Mouse (Mus musculus) embryo, embryonic 11 days (tissue): ENCODE measurements around the gene Mthfr.
"Not testable (repeated sequence)": the region's sequence is repeated elsewhere in the genome, so short reads cannot be mapped to it uniquely, and the experiment has no call there.

Source experiments
- DNase-seq: peaks from one replicate; pipeline ENCODE4 v3.0.0-alpha.2; 2015

Gene Mthfr

DNA sequence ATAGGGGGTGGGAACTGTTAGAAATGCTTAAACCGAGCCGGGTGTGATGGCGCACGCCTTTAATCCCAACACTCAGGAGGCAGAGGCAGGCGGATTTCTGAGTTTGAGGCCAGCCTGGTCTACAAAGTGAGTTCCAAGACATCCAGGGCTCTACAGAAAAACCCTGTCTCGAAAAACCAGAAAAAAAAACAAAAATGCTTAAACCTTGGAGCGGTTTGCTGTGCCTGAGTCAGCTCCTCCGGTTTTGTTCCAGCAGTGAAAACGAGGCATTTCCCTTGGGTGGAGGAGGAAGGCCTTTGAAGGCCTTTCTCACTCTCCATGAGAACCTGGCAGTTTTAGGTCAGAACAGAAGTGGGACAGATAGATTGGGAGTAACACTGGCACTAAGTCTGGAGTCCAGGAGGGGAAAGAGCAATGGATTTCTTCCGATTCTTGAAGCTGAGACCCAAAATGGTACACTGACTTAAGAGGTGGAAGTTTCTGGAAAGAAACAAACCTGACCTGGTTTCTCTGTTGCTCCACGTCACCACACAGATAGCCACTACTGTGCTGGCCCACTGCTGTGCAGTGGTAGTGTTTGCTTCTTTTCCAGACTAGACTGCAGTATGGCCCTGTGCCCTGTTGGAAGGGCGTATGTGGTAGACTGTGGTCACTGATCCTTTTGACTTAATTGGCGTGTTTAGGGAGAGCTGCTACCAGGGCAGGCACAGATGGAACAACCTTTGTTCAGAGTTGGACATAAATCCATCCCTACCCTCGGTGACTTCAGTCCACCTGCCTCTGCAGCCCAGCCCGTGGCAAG lies 1.4 kb downstream of the Mthfr start:
- DNase-seq, result no peak

DNA sequence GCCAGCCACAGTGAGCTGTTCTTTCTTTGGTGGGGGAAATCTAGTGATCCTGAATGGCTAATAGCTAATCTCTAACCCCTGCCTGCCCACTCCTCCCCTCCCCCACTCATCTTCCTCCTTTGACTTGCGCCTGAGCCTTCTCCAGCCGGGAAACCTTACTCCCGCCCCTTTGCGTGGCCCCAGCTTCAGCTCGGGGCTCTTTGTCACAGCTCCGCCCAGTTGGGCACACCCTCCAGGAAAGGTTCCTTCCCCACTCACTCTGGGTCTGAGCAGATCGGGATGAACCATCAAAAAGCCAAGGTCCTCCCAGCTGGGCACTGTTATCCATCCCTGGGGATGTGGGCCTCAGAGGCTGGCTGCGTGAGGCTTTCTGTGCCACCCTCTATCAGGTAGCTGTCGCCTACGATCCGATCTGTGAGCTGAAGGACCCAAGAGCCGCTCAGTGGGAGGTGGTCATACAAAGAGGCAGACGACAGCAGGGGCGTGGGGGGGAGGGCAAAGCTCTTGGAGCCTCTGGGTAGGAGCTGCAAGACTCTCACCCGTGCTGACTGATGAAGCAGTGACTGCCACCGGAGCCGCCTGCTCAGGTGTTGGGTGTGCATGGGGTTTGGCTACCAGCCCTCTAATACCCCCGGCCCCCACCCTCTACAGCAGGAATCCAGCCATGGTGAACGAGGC lies 2.2 kb downstream of the Mthfr start:
- DNase-seq, result peak; percentile 89

DNA sequence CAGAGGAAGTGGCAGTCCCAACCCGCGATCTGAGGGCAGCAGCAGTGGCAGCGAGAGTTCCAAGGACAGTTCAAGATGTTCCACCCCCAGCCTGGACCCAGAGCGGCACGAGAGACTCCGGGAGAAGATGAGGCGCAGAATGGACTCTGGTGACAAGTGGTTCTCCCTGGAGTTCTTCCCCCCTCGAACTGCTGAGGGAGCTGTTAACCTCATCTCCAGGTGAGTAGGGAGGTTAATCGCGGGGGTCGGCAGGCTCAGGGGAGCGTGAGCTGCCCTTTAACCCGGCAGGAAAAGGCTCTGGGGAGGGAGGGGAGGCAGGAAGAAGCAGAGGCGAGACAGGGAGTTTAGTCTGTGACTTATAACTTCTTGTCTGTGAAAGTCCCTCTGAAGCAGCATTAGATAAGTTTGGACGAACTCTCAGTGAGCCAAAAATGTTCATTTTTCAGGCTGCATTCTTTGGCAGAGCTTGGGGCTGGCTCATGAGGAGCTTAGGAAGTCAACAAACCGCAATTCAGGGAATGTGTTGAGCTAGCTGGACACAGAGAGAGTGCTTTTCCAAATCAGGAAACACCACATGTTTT lies 2.8 kb downstream of the Mthfr start:
- peak; percentile 43 for DNase-seq

DNA sequence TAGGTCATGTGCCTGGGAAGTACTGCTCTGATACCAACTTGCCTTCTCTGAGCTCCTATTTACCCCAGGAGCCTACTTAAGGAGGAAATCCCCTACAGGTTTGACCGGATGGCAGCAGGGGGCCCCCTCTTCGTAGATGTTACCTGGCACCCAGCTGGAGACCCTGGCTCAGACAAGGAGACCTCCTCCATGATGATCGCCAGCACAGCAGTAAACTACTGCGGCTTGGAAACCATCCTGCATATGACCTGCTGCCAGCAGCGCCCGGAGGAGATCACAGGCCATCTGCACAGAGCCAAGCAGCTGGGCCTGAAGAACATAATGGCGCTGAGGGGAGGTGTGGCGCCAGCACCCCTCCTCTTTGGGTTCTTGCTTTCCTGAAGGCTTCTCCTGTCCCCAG lies 4.5 kb downstream of the Mthfr start:
- DNase-seq, result not testable (repeated sequence)

DNA sequence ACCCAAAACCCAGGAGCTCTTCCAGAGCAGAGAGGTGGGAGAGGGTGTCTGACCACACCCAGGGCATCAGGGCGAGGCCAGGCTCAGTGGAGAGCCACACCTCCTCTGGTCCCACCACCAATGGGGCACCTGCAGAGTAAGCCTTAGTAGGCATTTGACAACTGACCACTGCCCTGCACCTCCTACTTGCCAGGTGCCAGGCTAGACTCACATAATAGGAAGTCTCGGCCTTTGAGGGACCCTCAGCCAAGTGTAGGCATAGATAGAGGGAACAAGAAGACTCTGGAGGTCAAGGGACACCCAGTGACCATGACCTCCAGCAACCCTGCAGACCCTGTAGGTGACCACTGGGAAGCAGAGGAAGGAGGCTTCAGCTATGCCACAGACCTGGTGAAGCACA lies 5.2 kb downstream of the Mthfr start:
- no peak for DNase-seq

DNA sequence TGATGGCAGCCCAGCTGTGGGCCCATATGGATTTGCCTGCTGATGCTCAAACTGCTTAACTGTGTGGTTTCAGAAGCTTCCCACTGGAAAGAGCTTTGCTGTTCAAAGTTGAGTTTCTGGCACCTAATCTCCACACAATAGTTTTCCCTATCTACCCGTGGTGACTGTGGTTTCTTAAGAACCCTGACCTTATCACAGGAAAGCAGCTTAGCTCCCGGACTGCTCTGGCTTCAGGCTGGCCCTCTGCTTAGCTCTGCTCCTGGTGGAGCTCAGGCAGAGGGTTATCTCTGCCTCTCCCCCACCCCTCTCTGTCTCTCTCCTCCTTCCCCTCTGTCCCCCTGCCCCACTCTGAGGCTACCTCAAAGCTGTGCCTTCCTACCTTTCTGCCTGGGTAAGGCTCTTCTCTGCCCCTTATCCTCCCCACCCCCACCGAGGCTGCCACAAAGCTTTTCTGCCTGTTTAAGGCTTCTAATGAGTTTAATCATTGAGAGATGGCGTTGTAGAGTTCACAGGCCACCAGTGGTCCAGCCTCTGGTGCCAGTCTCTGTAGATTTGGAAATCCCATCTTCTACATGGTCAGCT lies 7.7 kb downstream of the Mthfr start:
- no peak for DNase-seq

DNA sequence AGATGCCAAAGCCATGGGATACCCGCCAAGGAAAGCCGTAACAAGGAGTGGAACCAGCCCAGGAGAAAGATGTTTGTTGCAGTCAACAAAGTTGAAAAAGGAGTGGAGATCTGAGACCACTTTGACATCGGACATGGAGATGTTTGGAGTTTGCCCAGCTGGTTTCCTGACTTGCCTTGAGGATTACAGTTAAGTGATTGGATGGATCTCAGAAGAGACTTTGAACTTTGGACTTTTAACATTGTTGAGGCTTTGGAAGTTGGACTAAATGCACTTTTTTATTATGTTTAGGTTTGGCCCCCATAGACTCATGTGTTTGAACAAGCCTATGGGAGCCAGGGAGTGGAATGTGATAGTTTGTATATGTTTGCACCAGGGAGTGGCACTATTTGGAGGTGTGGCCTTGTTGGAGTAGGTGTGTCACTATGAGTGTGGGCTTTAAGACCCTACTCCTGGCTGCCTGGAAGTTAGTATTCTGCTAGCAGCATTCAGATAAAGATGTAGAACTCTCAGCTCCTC lies 11.6 kb downstream of the Mthfr start:
- not testable (repeated sequence) for DNase-seq

DNA sequence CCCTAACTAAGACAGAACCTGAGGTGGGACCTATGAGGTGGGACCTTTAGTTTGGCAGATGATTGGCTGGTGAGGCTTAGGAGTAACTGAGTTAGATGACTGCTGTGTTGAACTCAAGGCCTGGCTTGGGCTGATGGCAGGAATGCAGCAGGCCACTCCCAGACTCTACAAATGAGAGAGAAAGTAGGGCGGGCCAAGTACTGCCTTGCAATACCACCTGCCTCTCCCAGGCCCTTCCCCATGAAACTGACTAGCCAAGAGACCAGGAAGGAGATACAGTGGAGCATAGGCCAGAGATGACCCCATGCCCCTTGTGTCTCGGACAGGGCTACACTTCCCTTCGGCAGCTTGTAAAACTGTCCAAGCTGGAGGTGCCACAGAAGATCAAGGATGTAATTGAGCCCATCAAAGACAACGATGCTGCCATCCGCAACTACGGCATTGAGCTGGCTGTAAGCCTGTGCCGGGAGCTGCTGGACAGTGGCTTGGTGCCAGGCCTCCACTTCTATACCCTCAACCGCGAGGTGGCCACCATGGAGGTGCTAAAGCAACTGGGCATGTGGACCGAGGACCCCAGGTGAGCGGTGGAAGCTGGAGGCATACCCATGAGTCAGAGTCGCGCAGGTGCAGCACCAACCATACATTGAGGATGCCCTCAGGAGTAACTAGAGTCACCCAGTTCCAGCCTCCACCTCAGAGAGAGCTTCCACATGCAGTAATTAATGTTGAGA lies 12.3 kb downstream of the Mthfr start:
- DNase-seq, result no peak

DNA sequence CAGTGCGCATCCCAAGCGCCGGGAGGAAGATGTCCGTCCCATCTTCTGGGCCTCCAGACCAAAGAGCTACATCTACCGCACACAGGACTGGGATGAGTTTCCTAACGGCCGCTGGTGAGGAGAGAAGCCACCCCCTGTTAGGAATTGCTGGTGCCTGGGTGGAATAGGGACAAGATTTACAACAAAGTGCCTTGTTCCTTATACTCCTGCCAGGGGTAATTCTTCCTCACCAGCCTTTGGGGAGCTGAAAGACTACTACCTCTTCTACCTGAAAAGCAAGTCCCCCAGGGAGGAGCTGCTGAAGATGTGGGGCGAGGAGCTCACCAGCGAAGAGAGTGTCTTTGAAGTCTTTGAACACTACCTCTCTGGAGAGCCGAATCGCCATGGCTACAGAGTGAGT lies 13.0 kb downstream of the Mthfr start:
- no peak for DNase-seq

DNA sequence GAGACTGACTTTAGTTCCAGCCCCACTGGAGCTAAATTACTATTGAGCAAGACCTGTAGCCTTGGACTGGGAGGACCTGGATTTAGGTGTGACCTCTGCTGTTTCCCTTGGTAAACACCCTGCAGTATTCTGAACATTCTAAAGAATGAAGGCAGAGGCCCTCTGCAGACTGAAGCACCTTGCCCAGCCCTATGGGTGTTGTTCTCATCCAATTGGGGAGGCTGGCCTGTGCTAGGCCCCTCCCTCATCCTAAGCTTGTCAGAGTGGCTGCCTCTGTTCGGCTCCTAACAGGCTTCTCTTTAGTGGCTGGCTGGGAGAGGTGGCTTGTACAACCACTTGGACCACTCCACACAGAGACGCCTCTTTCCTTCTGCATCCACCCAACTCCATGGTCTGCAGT lies 14.1 kb downstream of the Mthfr start:
- DNase-seq, result no peak

DNA sequence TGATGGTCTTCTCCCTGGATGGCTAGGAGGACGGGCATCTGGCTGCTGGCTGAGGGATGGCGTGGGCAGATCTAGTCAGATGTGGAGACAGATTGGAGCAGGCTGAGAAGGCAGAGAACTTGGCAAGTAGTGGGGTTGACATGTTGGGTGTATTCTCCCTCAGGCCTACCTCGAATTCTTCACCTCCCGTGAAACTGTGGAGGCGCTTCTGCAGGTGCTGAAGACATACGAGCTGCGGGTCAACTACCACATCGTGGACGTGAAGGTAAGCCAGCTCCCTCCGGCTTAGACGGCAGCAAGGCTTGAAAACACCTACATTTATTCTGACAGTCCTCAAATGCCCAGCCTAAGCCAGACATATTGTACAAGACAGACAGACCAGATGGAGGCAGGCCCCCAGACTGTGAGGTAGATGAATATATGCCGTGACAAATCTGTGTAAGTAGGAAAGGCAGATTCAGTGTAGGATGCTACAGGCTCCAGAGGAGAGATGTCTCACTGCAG lies 14.6 kb downstream of the Mthfr start:
- DNase-seq, result no peak

DNA sequence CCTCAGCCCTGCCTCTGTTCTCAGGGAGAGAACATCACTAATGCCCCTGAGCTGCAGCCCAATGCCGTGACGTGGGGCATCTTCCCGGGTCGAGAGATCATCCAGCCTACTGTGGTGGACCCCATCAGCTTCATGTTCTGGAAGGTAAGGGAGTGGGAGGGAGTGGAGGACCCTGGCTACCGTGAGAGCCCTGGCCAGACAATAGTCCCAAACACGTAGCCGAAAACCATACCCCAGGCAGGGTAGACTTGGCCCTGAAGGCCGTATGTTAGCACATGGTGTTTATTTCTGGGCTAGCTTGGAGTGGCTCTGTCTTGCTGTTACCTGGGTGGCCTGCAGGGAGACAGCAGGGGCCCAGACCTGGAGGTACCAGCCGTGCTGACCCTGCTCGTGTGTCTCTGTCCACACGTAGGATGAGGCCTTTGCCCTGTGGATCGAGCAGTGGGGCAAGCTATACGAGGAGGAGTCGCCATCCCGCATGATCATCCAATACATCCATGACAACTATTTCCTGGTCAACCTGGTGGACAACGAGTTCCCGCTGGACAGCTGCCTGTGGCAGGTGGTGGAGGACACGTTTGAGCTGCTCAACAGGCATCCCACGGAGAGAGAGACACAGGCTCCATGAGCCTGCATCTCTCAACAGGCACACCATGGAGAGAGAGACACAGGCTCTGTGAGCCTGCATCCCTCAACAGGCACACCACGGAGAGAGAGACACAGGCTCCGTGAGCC lies 16.3 kb downstream of the Mthfr start:
- no peak for DNase-seq

DNA sequence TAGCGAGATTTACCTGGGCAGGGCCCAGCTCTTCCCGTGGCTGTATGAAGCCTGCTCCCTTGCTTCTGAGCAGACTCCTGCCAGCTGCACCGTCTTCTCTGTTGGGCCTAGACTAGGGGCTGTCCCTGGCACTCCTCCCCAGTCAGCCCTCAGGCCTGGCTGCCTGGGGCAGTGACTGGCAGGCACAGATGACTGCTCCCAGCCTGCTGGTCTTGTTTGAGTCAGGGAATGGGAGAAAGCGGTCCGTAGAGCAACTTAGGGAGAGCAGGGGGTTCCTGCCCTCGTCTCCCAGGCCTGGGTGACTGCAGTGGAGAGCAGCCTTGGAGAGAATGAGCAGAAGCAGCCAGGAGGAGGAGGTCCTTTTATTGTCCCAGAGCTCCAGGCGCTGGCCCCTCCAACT lies 17.4 kb downstream of the Mthfr start:
- DNase-seq, result no peak

DNA sequence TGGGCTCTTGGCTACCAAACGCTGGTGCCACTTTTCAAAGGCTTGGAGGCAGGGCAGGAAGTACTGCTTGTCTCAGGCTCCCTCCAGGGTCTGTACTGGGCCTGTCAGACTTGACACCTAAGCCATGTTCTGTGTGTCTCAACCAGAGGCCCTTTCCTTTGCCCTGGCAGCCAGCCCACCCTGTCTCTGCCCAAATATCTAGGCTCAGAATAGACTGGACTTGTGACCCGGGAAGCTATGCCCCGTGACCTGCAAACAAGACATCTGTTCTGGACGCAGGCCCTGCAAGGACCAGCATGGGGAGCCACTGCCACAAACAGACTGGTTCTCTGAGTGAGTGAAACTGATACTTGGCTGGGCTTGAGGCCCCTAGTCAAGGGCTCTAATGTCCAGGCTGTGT lies 17.9 kb downstream of the Mthfr start:
- DNase-seq, result no peak

DNA sequence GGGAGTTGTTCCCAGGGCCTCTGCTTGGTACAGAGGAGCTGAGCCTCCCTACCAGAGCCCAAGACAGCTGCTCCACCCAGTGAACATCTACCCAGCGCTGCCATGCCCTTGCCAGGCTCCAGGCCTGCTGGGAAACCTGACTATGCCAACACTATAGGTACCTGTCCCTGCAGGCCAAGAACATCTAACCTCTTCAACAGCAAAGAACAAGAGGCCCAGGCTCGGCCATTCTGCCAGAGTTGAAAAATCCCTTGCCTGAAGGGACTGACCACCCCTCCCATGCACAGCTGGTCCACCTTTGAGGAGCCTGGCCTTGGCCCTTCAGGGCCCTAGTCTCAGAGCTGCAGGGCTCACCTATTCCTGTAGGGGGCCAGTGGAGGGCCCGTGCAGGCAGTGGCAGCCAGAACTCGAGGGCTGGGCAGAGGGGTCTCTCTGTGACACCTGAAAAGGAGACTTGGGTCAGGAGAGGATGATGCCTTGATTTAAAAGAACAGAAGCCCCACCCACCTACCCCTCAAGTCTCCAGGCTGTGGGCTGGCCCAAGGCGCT lies 18.9 kb downstream of the Mthfr start:
- no peak for DNase-seq

DNA sequence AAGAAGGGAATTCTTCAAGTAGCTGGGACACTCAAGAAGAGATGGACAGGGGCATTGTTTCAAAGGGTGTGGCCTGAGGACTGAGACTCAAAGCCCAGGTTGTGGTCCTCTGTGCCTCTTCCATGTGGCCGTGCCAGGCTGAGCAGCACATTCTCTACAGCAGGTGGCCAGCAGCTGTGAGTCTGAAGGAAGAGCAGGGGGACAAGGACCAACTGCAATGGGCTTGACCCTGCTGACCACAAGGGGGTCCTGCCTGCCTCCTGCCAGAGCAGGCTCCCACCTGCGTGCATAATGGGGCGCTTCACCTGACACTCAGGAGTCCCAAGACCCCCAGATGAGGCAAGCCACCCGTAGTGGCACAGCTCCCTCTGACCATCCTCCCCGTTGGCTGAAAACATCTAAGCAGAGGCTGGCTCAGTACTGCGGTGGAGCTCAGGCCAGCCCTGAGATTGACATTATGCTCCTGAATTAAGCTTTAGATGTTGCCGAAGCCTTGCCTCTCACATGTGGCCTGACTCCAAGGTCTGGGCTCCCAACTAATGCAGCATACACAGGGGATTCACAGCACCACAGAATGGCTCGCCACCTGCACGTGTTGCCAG lies 19.4 kb downstream of the Mthfr start:
- DNase-seq, result no peak

DNA sequence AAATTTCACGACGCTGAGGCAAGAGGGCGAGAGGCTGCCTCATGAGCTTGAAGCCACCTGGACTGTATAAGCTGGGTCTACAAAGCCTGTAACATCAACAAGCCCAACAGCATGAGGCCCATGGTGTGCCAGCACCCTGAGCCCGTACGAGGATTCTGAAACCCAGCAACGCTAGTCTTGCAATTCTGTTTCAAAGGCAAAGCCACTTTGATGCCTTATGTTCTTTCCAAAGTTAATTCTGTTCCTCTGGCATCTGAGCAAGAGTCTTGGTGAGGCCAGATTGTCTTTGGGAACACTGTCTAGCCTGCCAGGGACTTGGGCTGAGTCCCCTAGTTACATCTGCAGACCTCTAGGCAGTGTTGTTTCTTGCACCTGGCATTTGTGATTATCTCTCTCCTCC lies 20.1 kb downstream of the Mthfr start:
- no peak for DNase-seq

DNA sequence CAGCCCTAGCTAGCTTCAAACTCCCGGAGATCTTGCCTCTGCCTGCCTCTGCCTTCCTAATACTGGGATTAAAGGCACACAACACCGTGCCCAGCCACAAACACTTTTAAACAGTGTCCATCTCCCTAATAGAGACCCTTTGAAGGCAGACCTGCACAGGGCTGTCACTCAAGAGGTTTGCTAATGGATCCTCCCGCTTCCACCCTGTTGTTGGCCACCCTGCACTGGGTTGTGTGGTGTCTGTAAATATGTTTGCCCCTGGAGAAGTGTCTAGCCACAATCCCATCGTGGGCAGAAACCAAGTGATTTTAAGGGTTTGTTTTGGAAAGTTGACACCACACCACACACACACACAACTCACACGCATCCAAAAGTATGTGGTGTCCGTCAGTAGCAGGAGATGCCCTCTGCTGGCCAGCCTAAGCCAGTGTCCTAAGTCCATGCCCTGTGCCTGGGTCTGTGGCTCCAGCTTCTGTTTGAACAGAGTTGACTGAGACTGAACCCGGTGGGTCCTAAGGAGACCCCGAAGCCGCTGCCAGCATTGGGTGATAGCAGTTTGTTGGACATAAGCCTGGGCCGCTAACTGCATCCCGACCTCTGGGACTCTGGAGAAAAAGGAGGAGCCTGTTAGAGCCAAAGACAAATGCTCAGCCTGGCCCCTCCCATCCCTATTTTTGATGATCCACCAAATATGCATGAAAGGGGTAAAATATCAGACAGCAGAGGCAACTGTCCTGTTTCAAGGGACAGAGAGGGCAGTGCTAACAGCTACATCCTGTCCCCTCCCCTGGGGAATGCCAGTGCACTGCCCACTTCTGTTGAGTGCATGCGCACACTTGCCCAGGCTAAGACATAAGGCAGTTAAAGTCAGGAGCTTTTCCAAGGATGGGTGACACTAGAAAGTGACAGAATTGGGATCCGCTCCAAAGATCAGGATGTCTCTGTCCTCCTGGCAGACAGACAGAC lies 21.5 kb downstream of the Mthfr start:
- DNase-seq, result peak; percentile 63

DNA sequence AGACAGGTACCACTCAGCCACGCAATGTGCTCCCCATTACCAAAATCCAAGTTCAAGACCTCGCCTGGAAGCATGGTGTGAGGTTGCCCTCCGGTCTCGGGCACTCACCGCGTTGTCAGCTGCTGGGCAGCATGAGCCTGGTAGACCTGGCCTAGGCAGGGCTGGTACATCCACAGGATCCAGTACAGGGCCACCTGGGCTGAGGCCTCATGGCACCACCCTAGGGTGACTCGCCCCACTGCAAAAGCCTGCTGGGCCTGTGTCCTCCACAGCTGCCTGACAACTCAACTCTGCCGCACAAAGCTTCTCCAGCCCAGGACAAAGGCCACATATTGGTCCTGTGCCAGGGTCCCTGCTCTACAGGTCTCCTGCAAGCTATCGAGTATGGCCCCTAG lies 22.2 kb downstream of the Mthfr start:
- no peak for DNase-seq
